Mouse (Mus musculus) cerebellum, adult 2 months (tissue): Measurements from ENCODE around the gene Bcl2a1a. TPM values are rescaled to one million over a fixed set of nuclear protein-coding genes. Genes with fewer than 3 reads are reported as not detected.
"Not testable (repeated sequence)": the region's sequence is repeated elsewhere in the genome, so short reads cannot be mapped to it uniquely, and the experiment has no call there.

Source experiments
- DNase-seq, 2 experiments: peaks; one replicate each; pipeline ENCODE4 v3.0.0; 2021
- H3K27ac ChIP-seq: fragments of 200-500 bp; 2 replicates; pipeline ENCODE4 v1.5.1; 2012; ENCODE audit warnings: low read length, control low read depth, inconsistent platforms; ENCODE audit not compliant: insufficient read depth
- H3K27me3 ChIP-seq: fragments of 200-500 bp; 2 replicates; pipeline ENCODE4 v1.6.1; 2012; ENCODE audit warnings: inconsistent platforms, mild to moderate bottlenecking, low read length, moderate library complexity; ENCODE audit not compliant: control insufficient read depth, insufficient read depth
- H3K4me1 ChIP-seq: fragments of 200-500 bp; 2 replicates; pipeline ENCODE4 v1.6.1; 2011; ENCODE audit warnings: low read length; ENCODE audit not compliant: control insufficient read depth, insufficient read depth
- H3K4me3 ChIP-seq: fragments of 200-500 bp; replicated peaks from 2 replicates; pipeline ENCODE3; 2011; ENCODE audit warnings: mild to moderate bottlenecking, low read depth, low read length, control low read depth; ENCODE audit not compliant: insufficient read depth
- CTCF ChIP-seq: fragments of 200-500 bp; IDR thresholded peaks from 2 replicates; pipeline ENCODE4 v1.5.1; 2011; ENCODE audit warnings: low read depth, mild to moderate bottlenecking, control low read depth, low read length, moderate library complexity, borderline replicate concordance; ENCODE audit not compliant: insufficient read depth
- POLR2A ChIP-seq: fragments of 200-500 bp; IDR thresholded peaks from 2 replicates; pipeline ENCODE4 v1.6.1; 2011; ENCODE audit warnings: low read length, control low read depth, borderline replicate concordance; ENCODE audit not compliant: insufficient read depth
- WGBS: fragments of 180-500 bp; shearing (Covaris S2); methylation state at CpG from one replicate; pipeline ENCODE4 v1.1.7; 2018; 5-methylcytosine and 5-hydroxymethylcytosine counted together
- polyA plus RNA-seq: library from polyadenylated mRNA; depleted of rRNA; stranded (reverse); fragments of >200 nt; gene quantifications from 2 replicates; pipeline ENCODE4 v1.2.3, GENCODE M21; 2012; rRNA removed

Gene Bcl2a1a
- polyA plus RNA-seq = 0.16 and 0.40 TPM in 2 replicates

- H3K4me1 ChIP-seq, H3K27ac ChIP-seq, H3K27me3 ChIP-seq, H3K4me3 ChIP-seq, DNase-seq: not testable (repeated sequence)
- 88% methylated on average over 5 of the region's 5 CpGs for WGBS
These were observed at the start of gene Bcl2a1a for GRCm38 (mm10) chr9:88956670-88957153. TSS of gene Bcl2a1a (plus strand) at chr9:88956900.

GRCm38 (mm10) chr9:88916576-88916975, 40.1 kb upstream of the Bcl2a1a start:
- 80% methylated on average over 5 of the region's 5 CpGs for WGBS
- not testable (repeated sequence) for H3K4me1 ChIP-seq, H3K27ac ChIP-seq, DNase-seq, H3K4me3 ChIP-seq, H3K27me3 ChIP-seq

GRCm38 (mm10) chr9:88938312-88938711, 18.4 kb upstream of the Bcl2a1a start:
- not testable (repeated sequence) for H3K4me1 ChIP-seq, H3K27ac ChIP-seq, H3K4me3 ChIP-seq, H3K27me3 ChIP-seq
- WGBS = 1% methylated on average over 2 of the region's 3 CpGs
- peak; percentile 6 to 20 for DNase-seq

GRCm38 (mm10) chr9:88951466-88951865, 5.2 kb upstream of the Bcl2a1a start:
- H3K27ac ChIP-seq, H3K4me3 ChIP-seq, DNase-seq, H3K27me3 ChIP-seq, H3K4me1 ChIP-seq: not testable (repeated sequence)

- H3K27me3 ChIP-seq = not testable (repeated sequence)
These were observed 3.5 kb upstream of the Bcl2a1a start for GRCm38 (mm10) chr9:88953151-88953550.

GRCm38 (mm10) chr9:88955224-88955623, 1.5 kb upstream of the Bcl2a1a start:
- H3K4me3 ChIP-seq = not testable (repeated sequence)
- WGBS = 100% methylated on average over 1 of the region's 1 CpGs

More at GRCm38 (mm10) chr9:88953151-88953550, 3.5 kb upstream of the Bcl2a1a start:
- not testable (repeated sequence) for H3K4me1 ChIP-seq, H3K4me3 ChIP-seq, H3K27ac ChIP-seq, DNase-seq

GRCm38 (mm10) chr9:88956035-88956434, 665 bp upstream of the Bcl2a1a start:
- not testable (repeated sequence) for H3K4me1 ChIP-seq, DNase-seq, H3K4me3 ChIP-seq, H3K27me3 ChIP-seq, H3K27ac ChIP-seq
- 90% methylated on average over 3 of the region's 4 CpGs for WGBS

More at GRCm38 (mm10) chr9:88955224-88955623, 1.5 kb upstream of the Bcl2a1a start:
- not testable (repeated sequence) for DNase-seq, H3K4me1 ChIP-seq, H3K27ac ChIP-seq, H3K27me3 ChIP-seq

GRCm38 (mm10) chr9:88958891-88959290, 2.2 kb downstream of the Bcl2a1a start:
- WGBS = 84% methylated on average over 3 of the region's 3 CpGs
- Histone ChIP-seq H3K4me1 (no peaks in the 10 kb centered on the region), H3K27ac (no peak overlapping the region), H3K27me3 (no peaks in the 10 kb centered on the region), H3K4me3 (no peak overlapping the region)
- DNase-seq = no peak
- TF ChIP-seq POLR2A = no peak
- no peak for TF ChIP-seq CTCF

- 34% methylated on average over 1 of the region's 1 CpGs for WGBS
- not testable (repeated sequence) for H3K4me3 ChIP-seq, H3K27me3 ChIP-seq, H3K4me1 ChIP-seq, DNase-seq, H3K27ac ChIP-seq
These were observed 3.3 kb downstream of the Bcl2a1a start for GRCm38 (mm10) chr9:88959981-88960380.

GRCm38 (mm10) chr9:88966462-88966861, 9.8 kb downstream of the Bcl2a1a start:
- 62% methylated on average over 1 of the region's 6 CpGs for WGBS
- not testable (repeated sequence) for H3K4me1 ChIP-seq, DNase-seq, H3K27me3 ChIP-seq, H3K27ac ChIP-seq, H3K4me3 ChIP-seq

- 70% methylated on average over 2 of the region's 2 CpGs for WGBS
- H3K4me1 ChIP-seq, H3K27ac ChIP-seq, H3K27me3 ChIP-seq, H3K4me3 ChIP-seq, DNase-seq: not testable (repeated sequence)
These were observed 12.8 kb downstream of the Bcl2a1a start for GRCm38 (mm10) chr9:88969502-88969901.

GRCm38 (mm10) chr9:88976875-88977274, 20.2 kb downstream of the Bcl2a1a start:
- not testable (repeated sequence) for H3K4me3 ChIP-seq
- WGBS = 84% methylated on average over 4 of the region's 4 CpGs

GRCm38 (mm10) chr9:88979781-88980180, 23.1 kb downstream of the Bcl2a1a start:
- H3K27me3 ChIP-seq, H3K4me3 ChIP-seq, H3K4me1 ChIP-seq, H3K27ac ChIP-seq: not testable (repeated sequence)
- 19% methylated on average over 2 of the region's 2 CpGs for WGBS
- peak in 1 of 2 experiments; percentile 8 for DNase-seq

More at GRCm38 (mm10) chr9:88976875-88977274, 20.2 kb downstream of the Bcl2a1a start:
- H3K27ac ChIP-seq, H3K27me3 ChIP-seq, DNase-seq, H3K4me1 ChIP-seq: not testable (repeated sequence)
